Mouse (Mus musculus) 3134 (cell line): ENCODE results near the gene Gm6377.

Experiments used
- DNase-seq: peaks from one replicate; pipeline ENCODE4 v3.0.0-alpha.2; 2011; ENCODE audit warnings: low spot score; ENCODE audit not compliant: insufficient read length; ENCODE audit errors: extremely low read depth

Gene Gm6377

DNA sequence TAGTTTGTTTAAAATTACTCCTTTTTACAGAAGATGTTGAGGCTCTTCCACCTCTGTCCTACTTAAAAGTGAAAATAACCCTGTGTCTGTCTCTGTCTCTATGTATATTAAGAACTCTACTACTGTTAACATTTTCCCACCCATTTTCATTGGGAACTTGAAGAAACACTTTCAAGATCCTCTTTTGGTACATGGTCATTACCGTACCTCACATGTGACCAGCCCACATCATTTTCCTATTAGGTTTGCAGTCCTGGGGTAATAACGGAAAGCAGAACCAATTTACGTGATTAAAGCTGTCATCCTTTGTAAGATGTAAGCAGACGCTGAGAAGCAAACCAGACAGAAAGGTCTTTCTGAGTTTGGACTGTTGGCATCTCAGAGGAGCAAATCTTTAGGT is at the start of gene Gm6377:
Gene Gm6377 (plus strand): TSS at position 289 of the 400 bp plus-strand sequence.
- no peak for DNase-seq

DNA sequence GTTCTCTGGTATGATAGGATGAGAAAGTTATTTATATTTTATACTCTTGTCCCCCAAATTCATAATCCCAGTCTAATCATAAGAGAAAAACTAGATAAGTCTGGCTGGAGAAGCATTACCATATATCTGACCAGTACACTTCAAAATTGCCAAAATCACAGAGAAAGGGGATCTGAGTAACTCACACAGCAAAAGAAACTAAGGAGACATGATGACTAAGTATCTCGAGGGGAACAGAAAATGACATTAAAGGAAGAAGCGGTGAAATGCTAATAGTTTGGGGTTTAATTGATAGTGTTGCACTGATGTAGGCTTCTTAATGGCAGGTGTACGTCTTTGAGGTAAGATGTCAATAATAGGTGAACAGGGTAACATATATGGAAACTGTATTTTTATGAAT is 49.4 kb upstream of the Gm6377 start:
- DNase-seq: no peak

- DNase-seq: no peak
Observed at GRCm38 (mm10) chrX:109151228-109151627, 45.3 kb upstream of the Gm6377 start.

DNA sequence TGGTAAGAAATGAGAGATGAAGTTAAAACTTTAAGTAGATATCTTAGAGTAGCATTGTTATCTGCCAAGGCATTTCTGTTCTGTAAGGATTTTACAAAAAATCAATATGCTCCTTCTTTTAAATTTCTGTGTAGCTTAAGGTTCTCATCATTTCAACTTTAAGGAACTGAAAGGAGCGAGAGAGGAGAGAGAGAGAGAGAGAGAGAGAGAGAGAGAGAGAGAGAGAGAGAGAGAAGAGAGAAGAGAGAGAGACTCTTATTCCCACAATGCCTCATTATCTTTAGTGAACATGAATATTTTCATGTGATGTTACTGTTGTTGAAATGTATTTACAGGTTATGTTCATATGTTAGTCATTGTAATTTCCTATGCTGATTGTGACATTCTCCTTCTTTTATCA is 36.2 kb upstream of the Gm6377 start:
- DNase-seq: no peak

DNA sequence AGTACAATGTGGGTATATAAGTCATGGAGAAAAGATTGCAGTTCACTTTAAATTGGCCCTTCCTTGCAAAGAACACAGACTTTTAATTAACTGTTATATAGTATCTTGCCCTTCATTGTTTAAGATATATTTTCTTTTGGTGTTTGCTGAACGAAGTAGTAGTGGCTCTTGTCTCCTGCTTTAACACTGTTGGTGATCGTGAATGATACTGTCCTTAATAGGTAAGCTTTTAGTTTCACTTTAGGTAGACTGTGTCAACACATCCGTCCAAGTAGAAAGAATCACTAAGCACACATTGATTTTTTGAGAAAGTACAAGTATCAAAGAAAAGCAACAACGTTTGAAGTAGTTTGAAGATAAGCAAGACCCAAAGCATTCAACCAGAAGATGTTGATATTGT is 35.7 kb upstream of the Gm6377 start:
- no peak for DNase-seq

- DNase-seq: no peak
Observed at GRCm38 (mm10) chrX:109175038-109175437, 21.5 kb upstream of the Gm6377 start.

- no peak for DNase-seq
Observed at GRCm38 (mm10) chrX:109175470-109175869, 21.1 kb upstream of the Gm6377 start.

DNA sequence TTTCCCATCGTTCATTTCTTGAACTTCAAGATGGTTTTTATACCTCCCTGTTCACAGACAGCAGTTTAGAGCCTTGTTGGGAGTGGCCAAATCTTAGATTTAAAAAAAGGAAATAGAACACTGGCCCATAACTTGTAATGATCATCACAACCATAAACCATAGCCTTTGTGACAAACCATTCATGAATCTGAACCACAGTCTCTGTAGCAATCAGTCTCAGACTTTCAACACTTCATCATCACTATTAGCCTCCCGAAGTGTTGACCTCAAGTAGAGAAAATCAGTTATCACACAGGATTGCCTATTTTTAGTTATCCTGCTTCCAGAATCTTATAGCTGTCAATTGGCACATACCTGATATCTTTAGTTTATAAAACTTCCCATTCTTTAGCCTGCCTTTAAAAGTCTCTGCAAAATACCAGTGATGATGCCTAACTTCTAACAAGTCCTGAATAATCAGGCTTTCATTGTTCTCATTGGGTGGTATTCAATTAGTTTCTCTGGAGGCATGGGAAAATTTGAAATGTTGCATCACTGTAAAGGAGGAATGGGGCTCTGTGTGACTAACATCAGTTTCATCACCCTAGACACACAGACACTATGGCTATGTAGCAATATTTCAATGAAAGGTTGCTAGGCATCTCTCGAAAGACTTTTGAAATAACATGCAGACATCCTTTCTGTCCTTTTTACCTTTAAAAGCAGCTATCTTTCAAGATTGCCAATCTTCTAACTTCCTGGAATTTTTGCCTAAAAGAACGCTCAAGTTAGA is 11.7 kb upstream of the Gm6377 start:
- no peak for DNase-seq

- no peak for DNase-seq
Observed at GRCm38 (mm10) chrX:109189607-109190006, 6.9 kb upstream of the Gm6377 start.

- peak; percentile 54 for DNase-seq
Observed at GRCm38 (mm10) chrX:109190969-109191368, 5.6 kb upstream of the Gm6377 start.

DNA sequence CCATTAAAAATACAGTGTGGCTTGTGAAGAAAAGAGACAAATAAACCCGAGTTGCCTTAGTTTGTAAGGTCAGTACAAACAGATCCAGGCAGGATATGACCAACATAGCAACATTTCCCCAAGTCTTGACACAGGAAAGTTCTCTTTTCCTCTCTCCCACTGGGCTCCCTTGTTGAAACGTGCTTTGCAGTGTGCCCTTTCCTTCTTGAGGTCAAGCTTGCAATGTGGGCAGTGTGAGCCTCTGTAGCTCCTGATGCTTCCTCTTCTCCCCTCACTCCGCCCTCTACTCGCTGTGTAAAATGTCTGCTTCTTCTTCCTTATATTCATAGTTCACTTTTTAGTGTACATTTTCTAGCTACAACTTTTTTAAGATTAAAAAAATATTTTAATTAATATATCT is 5.1 kb upstream of the Gm6377 start:
- peak; percentile 7 for DNase-seq

DNA sequence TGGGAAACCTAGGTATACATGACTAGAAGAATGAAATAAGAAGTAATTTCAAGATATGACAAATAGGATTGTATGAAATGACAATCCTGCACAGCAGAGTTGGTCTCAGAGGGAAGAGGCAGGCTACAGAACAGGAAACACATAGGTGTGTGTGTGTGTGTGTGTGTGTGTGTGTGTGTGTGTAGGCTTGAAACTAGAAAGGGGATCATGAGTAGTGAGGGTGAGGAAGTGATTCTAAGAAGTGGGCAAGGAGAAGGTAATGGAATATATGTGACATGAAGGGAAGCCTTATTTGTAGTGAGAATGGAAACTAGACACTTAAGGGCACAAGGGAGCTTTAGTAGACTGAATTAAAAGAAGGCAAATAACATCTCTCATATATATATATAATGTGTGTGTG is 11.3 kb downstream of the Gm6377 start:
- no peak for DNase-seq

DNA sequence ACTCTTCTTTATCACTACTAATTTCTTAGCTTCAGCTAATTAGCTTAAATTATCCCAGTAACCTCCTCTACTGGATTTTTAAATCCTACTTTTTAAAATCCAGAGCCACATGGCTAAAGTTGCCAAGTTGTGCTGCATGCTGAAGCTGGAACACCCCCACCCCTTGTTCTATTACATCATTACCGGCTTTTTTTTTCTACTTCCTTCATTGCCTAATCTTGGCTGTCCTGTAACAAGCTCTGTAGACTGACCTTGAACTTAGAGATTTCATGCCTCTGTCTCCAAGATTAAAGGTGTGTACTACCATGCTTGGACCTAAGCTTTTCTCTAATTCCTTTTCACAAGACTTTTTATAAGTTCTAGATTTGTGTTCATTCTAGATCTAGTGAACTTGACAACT is 32.2 kb downstream of the Gm6377 start:
- no peak for DNase-seq

DNA sequence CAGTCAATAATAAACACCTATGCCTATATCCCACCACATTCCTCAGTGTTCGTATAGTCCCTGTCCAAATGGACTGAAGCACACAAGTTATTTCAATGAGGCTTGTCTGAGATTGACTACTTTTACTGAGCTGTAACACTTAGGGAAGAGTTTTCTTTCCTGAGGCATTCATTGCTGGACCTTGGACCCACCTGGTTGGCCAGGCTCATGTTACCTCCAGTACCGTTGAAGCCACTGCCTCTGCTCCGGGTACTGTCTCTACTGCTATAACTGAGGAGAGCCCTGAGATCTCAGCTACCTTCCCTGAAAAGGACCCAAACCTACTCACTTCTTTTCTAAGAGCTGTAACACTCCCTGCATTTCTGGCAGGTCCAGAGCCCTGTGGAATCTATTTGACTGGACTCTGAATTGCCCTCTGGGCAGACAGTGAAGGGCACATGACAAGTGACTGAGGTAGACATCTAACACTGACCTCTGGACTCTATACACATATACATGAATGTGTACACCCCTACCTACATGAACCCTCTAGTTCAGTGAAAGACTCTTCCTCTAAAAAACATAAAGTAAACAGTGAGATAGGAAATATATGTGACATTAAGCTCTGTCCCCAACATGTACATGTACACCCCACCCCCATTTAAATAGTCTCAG is 39.0 kb downstream of the Gm6377 start:
- DNase-seq: no peak

DNA sequence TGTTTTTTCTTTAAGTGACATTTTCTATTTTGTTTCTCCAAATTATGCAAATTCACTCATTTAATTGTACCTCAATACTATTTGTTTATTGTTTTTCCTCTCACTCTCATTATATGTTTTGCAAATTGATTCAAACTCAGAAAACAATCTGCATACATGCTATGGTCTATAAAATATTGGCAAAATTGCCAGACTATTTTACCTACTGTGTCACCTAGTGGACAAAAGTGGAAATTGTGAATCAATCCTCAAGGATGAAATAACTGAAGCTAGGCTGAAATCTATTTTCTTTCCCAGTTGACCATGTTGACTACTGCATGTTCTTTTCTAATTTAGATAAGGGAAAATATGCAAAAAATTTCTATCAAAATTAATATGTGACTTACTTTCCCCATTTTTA is 41.6 kb downstream of the Gm6377 start:
- DNase-seq: no peak
